Mouse (Mus musculus): ENCODE measurements around the gene Ly6g6d. TPM values are rescaled to one million over a fixed set of nuclear protein-coding genes. Genes with fewer than 3 reads are reported as not detected.

The Ly6g6d gene
- polyA plus RNA-seq, 1 experiment from 2014 or later, result 0.65 TPM

DNA sequence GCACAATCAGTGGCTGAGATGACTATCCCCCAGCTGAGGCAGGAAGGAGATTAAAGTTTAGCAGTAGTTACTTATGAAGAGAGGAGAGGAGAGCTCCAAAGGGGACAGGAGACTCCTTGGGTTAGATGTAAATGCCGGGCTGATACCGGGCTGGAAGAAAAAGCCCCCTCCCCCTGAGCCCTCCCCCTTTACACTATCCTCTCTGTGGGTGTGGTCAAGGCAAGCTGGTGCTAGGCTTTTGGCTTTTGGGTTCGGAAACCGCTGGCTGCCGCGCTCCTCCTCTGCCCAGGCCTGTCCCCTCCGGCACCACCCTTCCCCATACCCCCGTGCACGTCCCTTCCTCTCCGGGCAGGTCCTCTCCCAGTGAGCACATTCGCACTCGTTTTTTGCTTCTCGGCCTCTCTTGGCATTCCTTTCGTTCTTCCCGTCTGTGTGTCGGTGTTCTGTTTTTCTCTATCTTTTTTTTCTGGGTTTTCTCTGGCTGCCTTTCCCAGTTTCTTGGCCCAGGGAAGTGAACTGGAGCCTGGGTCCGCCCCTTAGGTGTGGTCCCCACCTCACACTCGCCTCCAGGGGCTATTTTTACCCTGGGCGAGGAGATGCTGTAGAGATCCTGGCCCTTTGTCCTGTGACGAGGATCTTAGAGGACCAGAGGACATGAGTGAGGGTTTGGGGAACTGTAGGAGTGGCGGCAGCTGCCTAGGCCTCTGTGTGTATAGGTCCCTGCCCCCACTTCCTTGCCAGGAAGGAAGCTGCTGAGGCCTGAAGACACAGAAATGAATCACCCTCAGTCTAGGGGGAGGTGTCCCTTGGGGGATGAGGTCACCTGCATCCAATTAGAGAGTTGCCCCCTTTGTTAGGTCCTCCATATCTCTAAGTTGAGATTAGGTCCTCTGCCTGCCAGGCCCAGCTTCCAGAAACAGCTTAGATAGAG is 26.4 kb downstream of the Ly6g6d start:
- H3K4me1 ChIP-seq, result peaks cover 40% of the 10 kb centered on the region
- WGBS, result 1% methylated on average over 21 of the region's 21 CpGs
- no peak; the same call in 1 of the 2 replicates for ATAC-seq (ENCODE audit: low FRiP score, low read depth)
- peak overlapping the region; percentile 98 for H3K27ac ChIP-seq
- peak overlapping the region; percentile 68 for H3K4me3 ChIP-seq
- H3K9me3 ChIP-seq, result no peaks in the 10 kb centered on the region
- peak overlapping the region; percentile 90 for H3K4me2 ChIP-seq (replicated peaks)
- peaks cover 43% of the 10 kb centered on the region for H3K36me3 ChIP-seq
- peak overlapping the region; percentile 86 for H3K9ac ChIP-seq
- H3K27me3 ChIP-seq, result no peaks in the 10 kb centered on the region

DNA sequence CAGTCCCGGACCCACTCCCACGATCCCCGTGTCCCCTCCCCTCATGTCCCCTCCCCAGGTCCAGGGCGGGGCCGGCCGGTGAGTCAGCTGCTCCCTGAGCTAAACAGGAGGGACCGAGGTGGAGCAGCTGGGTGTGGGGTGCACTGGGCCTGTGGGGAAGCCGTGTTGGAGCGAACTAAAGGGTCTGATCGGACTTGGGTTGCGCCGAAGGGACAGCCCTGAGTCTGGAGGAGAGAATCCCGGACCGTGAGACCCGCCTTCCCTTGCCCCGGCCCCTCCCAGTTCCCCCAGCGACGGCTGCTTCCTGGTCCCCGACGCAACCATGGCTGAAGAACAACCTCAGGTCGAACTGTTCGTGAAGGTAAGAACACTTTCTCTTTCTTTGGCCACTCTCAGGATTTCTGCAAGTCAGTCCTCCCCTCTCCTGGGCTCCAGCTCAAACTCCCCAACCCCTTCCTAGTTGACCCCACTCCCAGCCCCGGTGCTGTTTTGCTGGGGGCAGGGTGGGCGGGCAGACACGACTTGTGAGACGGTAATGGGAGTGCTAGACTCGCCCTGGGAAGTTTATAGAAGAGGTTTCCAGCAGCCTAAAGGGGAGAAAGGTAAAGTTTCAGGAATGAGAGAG is 27.6 kb downstream of the Ly6g6d start:
- H3K4me3 ChIP-seq, result peak overlapping the region; percentile 68
- H3K9ac ChIP-seq, result peak overlapping the region; percentile 86
- H3K9me3 ChIP-seq, result no peaks in the 10 kb centered on the region
- H3K27me3 ChIP-seq, result no peaks in the 10 kb centered on the region
- H3K36me3 ChIP-seq, result peaks cover 31% of the 10 kb centered on the region
- under 1% methylated on average over 27 of the region's 27 CpGs for WGBS
- peak; percentile 5; the same call in 1 of the 2 replicates for ATAC-seq (ENCODE audit: low FRiP score, low read depth)
- H3K27ac ChIP-seq, result peak overlapping the region; percentile 98
- peaks cover 49% of the 10 kb centered on the region for H3K4me1 ChIP-seq
- peak overlapping the region; percentile 90 for H3K4me2 ChIP-seq (replicated peaks)

DNA sequence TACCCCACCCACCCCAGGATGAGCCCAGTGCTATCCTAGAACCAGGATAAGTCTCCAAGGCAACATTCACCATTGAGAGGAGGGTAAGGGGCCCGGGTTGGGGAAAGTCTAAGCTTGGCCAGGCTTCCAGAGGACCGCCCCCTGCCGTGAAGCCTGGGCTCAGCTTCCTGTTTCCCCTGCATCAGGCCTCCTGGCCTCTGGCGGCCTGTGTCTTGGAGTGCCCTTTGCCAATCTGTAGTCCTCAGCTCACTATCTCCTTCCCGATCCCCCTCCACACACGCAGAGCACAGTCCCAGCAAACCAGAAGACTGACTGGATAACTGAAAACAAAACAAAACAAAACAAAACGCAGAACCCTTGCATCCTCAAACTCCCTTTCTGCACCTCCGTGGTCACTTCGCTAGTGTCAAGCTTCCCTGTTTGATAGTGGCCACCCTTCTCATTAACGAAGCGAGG is 28.3 kb downstream of the Ly6g6d start, which contains the start of gene Clic1:
TSS of gene Clic1 (plus strand) at position 406 of the 456 bp plus-strand sequence.
- Histone ChIP-seq H3K4me1 (peaks cover 56% of the 10 kb centered on the region), H3K27me3 (no peaks in the 10 kb centered on the region), H3K4me3 (peak within 1 kb of the TSS; percentile 68), H3K9ac (peak within 1 kb of the TSS; percentile 86), H3K27ac (peak within 1 kb of the TSS; percentile 98), H3K9me3 (no peaks in the 10 kb centered on the region), H3K4me2 (replicated peaks) (peak within 1 kb of the TSS; percentile 90), H3K36me3 (peaks cover 26% of the 10 kb centered on the region)
- peak; percentile 30 for ATAC-seq (ENCODE audit: low FRiP score, low read depth)
- 2% methylated on average over 11 of the region's 11 CpGs for WGBS

DNA sequence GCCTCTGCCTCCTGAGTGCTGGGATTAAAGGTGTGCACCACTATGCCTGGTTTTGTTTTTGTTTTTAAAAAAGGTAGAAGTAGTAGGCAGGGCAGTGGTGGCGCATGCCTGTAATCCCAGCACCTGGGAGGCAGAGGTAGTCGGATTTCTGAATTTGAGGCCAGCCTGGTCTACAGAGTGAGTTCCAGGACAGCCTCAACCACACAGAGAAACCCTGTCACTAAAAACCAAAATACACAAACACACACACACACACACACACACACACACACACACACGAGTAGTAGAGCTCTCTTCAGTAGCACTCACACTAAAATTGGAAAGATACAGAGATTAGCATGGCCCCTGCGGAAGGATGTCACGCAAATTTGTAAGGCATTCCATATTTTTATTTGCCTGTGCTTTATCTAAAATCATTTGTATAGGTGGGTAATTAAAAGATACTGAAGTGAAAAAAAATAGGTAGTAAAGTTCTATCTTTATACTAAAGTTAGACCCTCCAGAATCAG is 28.9 kb downstream of the Ly6g6d start:
- H3K36me3 ChIP-seq, result peaks cover 20% of the 10 kb centered on the region
- H3K4me3 ChIP-seq, result peak overlapping the region; percentile 68; the same call in 1 of the 2 replicates
- H3K9ac ChIP-seq, result no peak overlapping the region
- peak overlapping the region; percentile 90 for H3K4me2 ChIP-seq (replicated peaks)
- WGBS, result 76% methylated on average over 5 of the region's 5 CpGs
- no peak for ATAC-seq (ENCODE audit: low FRiP score, low read depth)
- peaks cover 56% of the 10 kb centered on the region for H3K4me1 ChIP-seq
- no peaks in the 10 kb centered on the region for H3K9me3 ChIP-seq
- no peaks in the 10 kb centered on the region for H3K27me3 ChIP-seq
- H3K27ac ChIP-seq, result peak overlapping the region; percentile 98

DNA sequence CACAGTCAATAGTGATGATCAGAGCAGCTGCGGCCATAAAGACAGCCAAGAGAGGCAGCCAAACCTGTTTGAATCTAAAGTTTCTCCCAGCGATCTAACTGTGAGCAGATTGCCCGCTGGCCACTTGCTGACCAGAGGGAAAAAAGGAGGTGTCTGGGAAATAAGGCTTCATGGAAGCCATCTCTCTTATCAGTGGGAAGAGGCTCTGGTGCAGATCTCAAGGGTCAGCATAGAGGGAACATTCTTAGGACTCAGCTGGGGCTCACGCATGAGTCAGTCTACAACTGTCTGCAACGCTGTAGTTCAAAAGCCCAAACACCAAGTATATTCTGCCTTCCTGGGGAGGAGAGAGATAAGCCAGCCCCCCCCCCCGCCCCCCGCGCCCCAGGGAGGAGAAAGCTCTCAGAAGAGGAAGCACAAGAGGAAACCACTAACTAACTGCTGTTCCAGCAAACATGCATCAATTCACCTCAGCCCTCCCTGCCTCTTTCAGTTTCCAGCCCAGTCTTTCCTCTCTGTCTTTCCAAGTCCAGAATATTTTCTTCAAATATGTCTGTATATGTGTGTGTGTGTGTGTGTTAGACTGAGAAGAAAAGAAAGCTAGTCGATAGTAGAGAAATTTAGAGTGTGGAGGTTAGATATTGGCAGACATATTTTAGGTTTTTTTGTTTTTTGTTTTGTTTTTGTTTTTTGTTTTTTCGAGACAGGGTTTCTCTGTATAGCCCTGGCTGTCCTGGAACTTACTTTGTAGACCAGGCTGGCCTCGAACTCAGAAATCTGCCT is 29.5 kb downstream of the Ly6g6d start:
- 33% methylated on average over 11 of the region's 11 CpGs for WGBS
- no peaks in the 10 kb centered on the region for H3K9me3 ChIP-seq
- no peak overlapping the region for H3K4me3 ChIP-seq
- H3K27me3 ChIP-seq, result no peaks in the 10 kb centered on the region
- H3K4me2 ChIP-seq (replicated peaks), result no peak overlapping the region; the same call in none of the 2 replicates
- 0 out of 2 replicates have a peak overlapping the region, but pooled peaks have one; percentile 6 for H3K9ac ChIP-seq
- H3K27ac ChIP-seq, result peak overlapping the region; percentile 79
- ATAC-seq (ENCODE audit: low FRiP score, low read depth), result no peak
- peaks cover 13% of the 10 kb centered on the region for H3K36me3 ChIP-seq
- H3K4me1 ChIP-seq, result peaks cover 56% of the 10 kb centered on the region

DNA sequence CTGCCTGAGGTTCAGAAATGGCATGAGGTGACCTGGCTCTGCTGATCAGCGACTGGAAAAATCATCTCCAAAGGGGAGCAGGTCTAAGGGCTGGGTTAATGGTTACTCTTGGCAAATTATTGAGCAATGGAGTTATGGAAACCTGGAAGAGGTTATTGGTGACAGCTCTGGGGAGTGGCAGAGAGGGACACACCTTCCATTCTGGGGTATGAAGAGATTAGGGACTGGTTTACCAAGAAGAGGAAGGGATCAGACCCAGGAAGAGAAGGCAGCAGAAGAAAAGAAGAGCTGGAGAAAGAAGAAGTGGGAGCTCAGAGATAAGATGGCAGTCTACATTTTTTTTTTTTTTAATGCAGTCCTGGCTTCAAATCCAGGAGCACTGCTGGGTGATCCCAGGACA is 30.2 kb downstream of the Ly6g6d start:
- H3K27ac ChIP-seq, result peak overlapping the region; percentile 79; the same call in 1 of the 2 replicates
- H3K36me3 ChIP-seq, result peaks cover 7% of the 10 kb centered on the region
- H3K9me3 ChIP-seq, result no peaks in the 10 kb centered on the region
- H3K27me3 ChIP-seq, result no peaks in the 10 kb centered on the region
- no peak overlapping the region for H3K4me2 ChIP-seq (replicated peaks)
- no peak overlapping the region for H3K9ac ChIP-seq
- H3K4me1 ChIP-seq, result peaks cover 56% of the 10 kb centered on the region
- WGBS, result 68% methylated on average over 1 of the region's 1 CpGs
- no peak for ATAC-seq (ENCODE audit: low FRiP score, low read depth)
- H3K4me3 ChIP-seq, result no peak overlapping the region

DNA sequence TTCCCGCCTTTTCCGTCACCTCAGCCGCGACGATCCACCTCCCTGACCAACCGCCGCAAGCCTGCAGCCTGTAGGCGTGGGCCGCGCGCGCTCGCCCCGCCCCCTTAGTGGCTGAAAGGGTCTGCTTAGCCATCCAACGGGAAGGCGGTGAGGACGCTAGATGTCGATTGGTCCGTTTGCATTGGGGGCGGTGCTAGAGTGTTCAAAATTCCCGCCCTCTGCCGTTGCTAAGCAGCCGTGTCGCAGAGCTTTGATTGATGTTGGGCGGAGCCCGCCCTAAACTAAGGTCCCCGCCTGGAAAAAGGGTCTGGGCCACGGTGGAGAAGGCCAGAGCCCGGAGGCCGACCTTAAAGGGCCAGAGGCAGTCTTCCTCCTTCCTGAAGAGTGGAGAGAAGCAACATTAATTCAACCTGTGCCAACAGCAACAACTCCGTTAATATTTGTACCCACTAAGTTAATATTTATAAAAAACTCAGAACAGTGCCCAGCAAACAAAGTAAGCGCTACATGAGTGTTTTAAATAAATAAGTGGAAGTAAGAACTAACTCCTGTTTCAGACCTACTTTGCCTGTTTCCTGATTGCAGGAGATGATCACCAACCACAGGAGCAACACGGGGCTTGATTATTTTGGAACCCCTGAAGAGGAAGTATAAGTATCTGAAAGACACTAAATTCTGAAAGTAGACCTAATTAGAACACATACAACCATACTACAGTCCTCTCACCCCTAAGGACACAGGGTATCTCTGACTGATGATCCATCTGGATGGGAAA is 31.0 kb downstream of the Ly6g6d start, which contains the start of gene Msh5:
TSS of gene Msh5 (minus strand) at position 65 of the 775 bp plus-strand sequence.
- peak; percentile 97 for ATAC-seq (ENCODE audit: low FRiP score, low read depth)
- Histone ChIP-seq H3K27ac (peak within 1 kb of the TSS; percentile 87), H3K4me1 (peaks cover 50% of the 10 kb centered on the region), H3K4me2 (replicated peaks) (peak within 1 kb of the TSS; percentile 96), H3K4me3 (peak within 1 kb of the TSS; percentile 61), H3K36me3 (no peaks in the 10 kb centered on the region), H3K9me3 (no peaks in the 10 kb centered on the region), H3K9ac (peak within 1 kb of the TSS; percentile 90), H3K27me3 (no peaks in the 10 kb centered on the region)
- WGBS, result 2% methylated on average over 33 of the region's 33 CpGs

DNA sequence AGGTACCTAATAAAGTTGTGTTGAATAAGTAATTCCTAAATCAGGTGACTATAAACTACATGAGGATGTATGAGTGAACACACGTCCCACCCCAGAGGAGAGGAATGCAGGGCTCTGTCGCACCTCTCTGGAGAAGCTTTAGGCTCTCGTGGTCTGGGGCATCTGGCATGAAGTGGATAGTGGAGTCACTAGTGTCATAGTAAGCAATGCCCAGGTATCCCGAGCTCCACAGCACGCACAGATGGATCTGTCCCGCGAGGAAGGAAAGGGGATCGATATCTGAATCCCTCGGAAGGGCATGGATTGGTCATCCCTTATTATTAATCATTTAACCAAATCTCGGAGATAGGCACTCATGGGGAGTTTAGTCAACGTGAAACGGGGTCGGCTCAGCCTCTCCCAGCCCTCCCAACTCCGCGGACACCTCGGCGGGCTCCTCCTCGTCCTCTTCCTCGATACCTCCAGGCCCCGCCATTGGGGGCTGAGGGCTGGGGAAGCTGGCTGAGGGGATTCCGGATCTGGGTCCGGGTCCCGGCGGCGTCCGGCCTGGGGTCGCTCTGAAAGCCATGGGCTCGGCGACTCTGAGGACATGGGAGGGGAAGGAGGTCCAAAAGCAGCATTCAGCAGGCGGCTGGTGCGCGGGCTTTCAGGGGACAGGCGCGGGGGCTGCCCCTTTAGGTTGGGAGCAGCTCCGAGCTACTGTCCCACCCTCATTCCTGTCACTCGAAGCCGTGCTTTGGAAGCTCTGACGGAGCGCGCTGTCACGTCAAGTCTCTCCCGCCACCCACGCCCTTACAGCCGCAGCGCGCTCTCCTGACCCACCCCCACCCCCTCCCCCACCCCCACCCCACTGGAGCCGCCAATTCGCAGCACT is 31.8 kb downstream of the Ly6g6d start:
- peak overlapping the region; percentile 90 for H3K9ac ChIP-seq
- peak overlapping the region; percentile 61 for H3K4me3 ChIP-seq
- no peaks in the 10 kb centered on the region for H3K27me3 ChIP-seq
- peak overlapping the region; percentile 87 for H3K27ac ChIP-seq
- H3K4me2 ChIP-seq (replicated peaks), result peak overlapping the region; percentile 96
- H3K4me1 ChIP-seq, result peaks cover 46% of the 10 kb centered on the region
- no peaks in the 10 kb centered on the region for H3K9me3 ChIP-seq
- ATAC-seq (ENCODE audit: low FRiP score, low read depth), result no peak
- H3K36me3 ChIP-seq, result no peaks in the 10 kb centered on the region
- 5% methylated on average over 42 of the region's 48 CpGs for WGBS

DNA sequence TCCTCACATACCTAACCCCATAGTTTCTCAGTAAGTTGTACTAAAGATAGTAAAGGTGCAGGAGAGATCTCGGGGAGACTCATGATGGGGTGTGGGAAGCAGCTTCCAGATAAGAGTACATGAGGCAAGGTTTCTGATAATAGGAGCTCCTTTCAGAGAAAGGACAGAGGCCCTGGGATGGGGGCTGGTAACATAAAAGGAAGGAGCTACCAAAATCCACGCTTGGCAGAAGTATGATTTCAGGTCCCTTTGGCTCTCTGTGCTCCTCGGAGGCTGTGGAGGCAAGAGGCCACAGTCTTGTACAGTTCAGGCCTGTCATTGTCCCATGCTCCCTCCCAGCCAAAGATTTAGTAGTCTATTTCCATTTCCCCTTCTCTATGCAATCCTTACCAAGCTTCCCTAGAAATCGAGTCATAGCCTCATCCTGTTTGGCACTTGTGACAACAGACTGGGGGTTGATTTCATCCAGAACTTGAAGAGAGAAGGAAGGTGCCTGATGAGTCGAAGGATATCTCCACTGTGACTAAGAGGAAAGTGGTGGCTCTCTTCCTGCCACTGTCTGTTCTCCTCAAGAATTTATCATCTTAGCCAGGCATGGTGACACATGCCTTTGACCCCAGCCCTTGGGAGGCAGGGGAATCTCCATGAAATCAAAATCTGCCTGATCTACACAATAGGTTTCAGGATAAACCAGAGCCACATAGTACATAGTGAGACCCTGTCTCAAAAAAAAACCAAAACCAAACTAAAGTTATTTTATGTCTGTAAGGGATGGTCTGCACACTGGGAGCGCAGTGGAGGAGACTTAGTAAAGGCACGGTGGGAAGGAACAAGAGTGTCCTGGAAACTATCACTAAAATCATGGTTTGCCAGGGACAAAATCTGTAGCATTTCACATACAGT is 32.7 kb downstream of the Ly6g6d start:
- H3K4me2 ChIP-seq (replicated peaks), result peak overlapping the region; percentile 96
- H3K4me1 ChIP-seq, result peaks cover 46% of the 10 kb centered on the region
- no peak overlapping the region for H3K27ac ChIP-seq
- H3K36me3 ChIP-seq, result no peaks in the 10 kb centered on the region
- H3K9me3 ChIP-seq, result no peaks in the 10 kb centered on the region
- H3K27me3 ChIP-seq, result no peaks in the 10 kb centered on the region
- 84% methylated on average over 7 of the region's 7 CpGs for WGBS
- ATAC-seq (ENCODE audit: low FRiP score, low read depth), result no peak
- H3K4me3 ChIP-seq, result peak overlapping the region; percentile 61
- peak overlapping the region; percentile 90; the same call in 1 of the 2 replicates for H3K9ac ChIP-seq
